Mouse (Mus musculus) CH12.LX (cell line): ENCODE measurements around the gene Ltk.

ENCODE experiments used
- CTCF ChIP-seq, 2 experiments: IDR thresholded peaks in 1 of 2; conservative IDR thresholded peaks in 1 of 2; 2 replicates each; pipeline ENCODE4 v1.5.1; 2011 to 2012; ENCODE audit warnings: low read depth in 2 of 2, low read length in 2 of 2, improper control_type of control experiment in 1 of 2, inconsistent platforms in 1 of 2, mild to moderate bottlenecking in 1 of 2, moderate library complexity in 1 of 2
- ELF1 ChIP-seq: IDR thresholded peaks from 2 replicates; pipeline ENCODE4 v1.6.1; 2014; ENCODE audit warnings: low read depth, mild to moderate bottlenecking, inconsistent platforms, low read length, improper control_type of control experiment
- EP300 ChIP-seq: IDR thresholded peaks from 2 replicates; pipeline ENCODE4 v1.6.1; 2011; ENCODE audit warnings: low read length, improper control_type of control experiment
- KAT2A ChIP-seq: IDR thresholded peaks from 2 replicates; pipeline ENCODE4 v1.6.1; 2012; ENCODE audit warnings: low read length, improper control_type of control experiment, inconsistent platforms; ENCODE audit not compliant: insufficient replicate concordance
- UBTF ChIP-seq: IDR thresholded peaks from 2 replicates; pipeline ENCODE4 v1.6.1; 2012; ENCODE audit warnings: low read depth, mild to moderate bottlenecking, inconsistent platforms, low read length, improper control_type of control experiment, moderate library complexity

GRCm38 (mm10) chr2:119727762-119728416 is 32.3 kb downstream of the Ltk start:
- TF ChIP-seq UBTF (no peak), CTCF (conservative IDR thresholded peaks at IDR 0.05 in 1 of 2, IDR thresholded peaks at IDR 0.05 in 1 of 2; ENCODE audit: low read depth in 2 of 2, low read length in 2 of 2) (no peak), EP300 (no peak), ELF1 (no peak), KAT2A (no peak)
